Mouse (Mus musculus): Measurements from ENCODE around the gene Dimt1. TPM values are rescaled to one million over a fixed set of nuclear protein-coding genes. Genes with fewer than 3 reads are reported as not detected.
"Not testable (repeated sequence)": the region's sequence is repeated elsewhere in the genome, so short reads cannot be mapped to it uniquely, and the experiment has no call there.

Dimt1 gene
- polyA plus RNA-seq (2011; ENCODE audit: insufficient read length, low read depth, missing spikeins): 25.4 and 29.2 TPM in 2 replicates

- TF ChIP-seq CTCF (IDR thresholded peaks at IDR 0.05; ENCODE audit: borderline replicate concordance, insufficient read depth, low read length) (no peak), POLR2A (IDR thresholded peaks at IDR 0.05; ENCODE audit: low read depth, low read length) (peak; percentile 62)
- Histone ChIP-seq H3K4me3 (ENCODE audit: insufficient read depth, low read length) (peak within 1 kb of the TSS; percentile 79), H3K4me1 (ENCODE audit: control insufficient read depth, insufficient read depth, low read length) (peaks cover 7% of the 10 kb centered on the region), H3K27ac (ENCODE audit: insufficient read depth, low read length) (peak within 1 kb of the TSS; percentile 42)
Measured at GRCm38 (mm10) chr13:106946594-106947540, at the start of gene Dimt1. TSS of gene Dimt1 (plus strand) at chr13:106947127.

- no peaks in the 10 kb centered on the region for H3K4me1 ChIP-seq (ENCODE audit: control insufficient read depth, insufficient read depth, low read length)
- H3K4me3 ChIP-seq (ENCODE audit: insufficient read depth, low read length): no peak overlapping the region
- no peak overlapping the region for H3K27ac ChIP-seq (ENCODE audit: insufficient read depth, low read length)
- TF ChIP-seq CTCF (IDR thresholded peaks at IDR 0.05; ENCODE audit: borderline replicate concordance, insufficient read depth, low read length) (no peak), POLR2A (IDR thresholded peaks at IDR 0.05; ENCODE audit: low read depth, low read length) (no peak)
Measured at GRCm38 (mm10) chr13:106904637-106905036, 42.3 kb upstream of the Dimt1 start.

GRCm38 (mm10) chr13:106905154-106905553 is 41.8 kb upstream of the Dimt1 start:
- H3K4me3 ChIP-seq (ENCODE audit: insufficient read depth, low read length); H3K27ac ChIP-seq (ENCODE audit: insufficient read depth, low read length); H3K4me1 ChIP-seq (ENCODE audit: control insufficient read depth, insufficient read depth, low read length): not testable (repeated sequence)

GRCm38 (mm10) chr13:106907273-106907672 is 39.7 kb upstream of the Dimt1 start:
- no peak overlapping the region for H3K27ac ChIP-seq (ENCODE audit: insufficient read depth, low read length)
- no peak overlapping the region for H3K4me3 ChIP-seq (ENCODE audit: insufficient read depth, low read length)
- H3K4me1 ChIP-seq (ENCODE audit: control insufficient read depth, insufficient read depth, low read length): no peaks in the 10 kb centered on the region
- no peak for TF ChIP-seq POLR2A (IDR thresholded peaks at IDR 0.05; ENCODE audit: low read depth, low read length)
- TF ChIP-seq CTCF (IDR thresholded peaks at IDR 0.05; ENCODE audit: borderline replicate concordance, insufficient read depth, low read length): no peak

GRCm38 (mm10) chr13:106910096-106910495 is 36.8 kb upstream of the Dimt1 start:
- no peaks in the 10 kb centered on the region for H3K4me1 ChIP-seq (ENCODE audit: control insufficient read depth, insufficient read depth, low read length)
- TF ChIP-seq CTCF (IDR thresholded peaks at IDR 0.05; ENCODE audit: borderline replicate concordance, insufficient read depth, low read length): no peak
- TF ChIP-seq POLR2A (IDR thresholded peaks at IDR 0.05; ENCODE audit: low read depth, low read length): no peak
- no peak overlapping the region for H3K27ac ChIP-seq (ENCODE audit: insufficient read depth, low read length)
- H3K4me3 ChIP-seq (ENCODE audit: insufficient read depth, low read length): no peak overlapping the region

GRCm38 (mm10) chr13:106913125-106913736 is 33.7 kb upstream of the Dimt1 start:
- H3K4me3 ChIP-seq (ENCODE audit: insufficient read depth, low read length): no peak overlapping the region
- H3K4me1 ChIP-seq (ENCODE audit: control insufficient read depth, insufficient read depth, low read length): no peaks in the 10 kb centered on the region
- no peak for TF ChIP-seq POLR2A (IDR thresholded peaks at IDR 0.05; ENCODE audit: low read depth, low read length)
- TF ChIP-seq CTCF (IDR thresholded peaks at IDR 0.05; ENCODE audit: borderline replicate concordance, insufficient read depth, low read length): no peak
- H3K27ac ChIP-seq (ENCODE audit: insufficient read depth, low read length): no peak overlapping the region

GRCm38 (mm10) chr13:106918322-106919050 is 28.4 kb upstream of the Dimt1 start:
- no peak overlapping the region for H3K27ac ChIP-seq (ENCODE audit: insufficient read depth, low read length)
- H3K4me1 ChIP-seq (ENCODE audit: control insufficient read depth, insufficient read depth, low read length): no peaks in the 10 kb centered on the region
- TF ChIP-seq POLR2A (IDR thresholded peaks at IDR 0.05; ENCODE audit: low read depth, low read length) (no peak), CTCF (IDR thresholded peaks at IDR 0.05; ENCODE audit: borderline replicate concordance, insufficient read depth, low read length) (no peak)
- H3K4me3 ChIP-seq (ENCODE audit: insufficient read depth, low read length): no peak overlapping the region

GRCm38 (mm10) chr13:106925921-106926320 is 21.0 kb upstream of the Dimt1 start:
- not testable (repeated sequence) for H3K4me3 ChIP-seq (ENCODE audit: insufficient read depth, low read length); H3K27ac ChIP-seq (ENCODE audit: insufficient read depth, low read length); H3K4me1 ChIP-seq (ENCODE audit: control insufficient read depth, insufficient read depth, low read length)

GRCm38 (mm10) chr13:106928296-106928695 is 18.6 kb upstream of the Dimt1 start:
- H3K4me1 ChIP-seq (ENCODE audit: control insufficient read depth, insufficient read depth, low read length): no peaks in the 10 kb centered on the region
- TF ChIP-seq CTCF (IDR thresholded peaks at IDR 0.05; ENCODE audit: borderline replicate concordance, insufficient read depth, low read length): no peak
- TF ChIP-seq POLR2A (IDR thresholded peaks at IDR 0.05; ENCODE audit: low read depth, low read length): no peak
- no peak overlapping the region for H3K4me3 ChIP-seq (ENCODE audit: insufficient read depth, low read length)
- no peak overlapping the region for H3K27ac ChIP-seq (ENCODE audit: insufficient read depth, low read length)

- no peak overlapping the region for H3K27ac ChIP-seq (ENCODE audit: insufficient read depth, low read length)
- H3K4me1 ChIP-seq (ENCODE audit: control insufficient read depth, insufficient read depth, low read length): peaks cover 2% of the 10 kb centered on the region; the same call in 1 of the 2 replicates
- no peak for TF ChIP-seq POLR2A (IDR thresholded peaks at IDR 0.05; ENCODE audit: low read depth, low read length)
- TF ChIP-seq CTCF (IDR thresholded peaks at IDR 0.05; ENCODE audit: borderline replicate concordance, insufficient read depth, low read length): no peak
Measured at GRCm38 (mm10) chr13:106929201-106929600, 17.7 kb upstream of the Dimt1 start.

More at GRCm38 (mm10) chr13:106929201-106929600, 17.7 kb upstream of the Dimt1 start:
- H3K4me3 ChIP-seq (ENCODE audit: insufficient read depth, low read length): no peak overlapping the region

Data from embryonic fibroblast, embryonic 13.5 days (primary cell).